Mouse (Mus musculus) midbrain, embryonic 16.5 days (tissue): ENCODE data around the gene Mre11a. TPM values are rescaled to one million over a fixed set of nuclear protein-coding genes. Genes with fewer than 3 reads are reported as not detected.

Experiments
- ATAC-seq: fragments of 200-750 bp; cut with Nextera tagmentation; 2 replicates; pipeline ENCODE4 v1.8.0; 2017; ENCODE audit warnings: moderate TSS enrichment
- H3K27ac ChIP-seq: fragments of 300-500 bp; sonication (generic); 2 replicates; pipeline ENCODE4 v1.5.1; 2014; ENCODE audit warnings: mild to moderate bottlenecking, low read length, mixed read lengths
- H3K27me3 ChIP-seq: fragments of 300-500 bp; sonication (generic); 2 replicates; pipeline ENCODE4 v1.6.1; 2014; ENCODE audit warnings: low read depth, low read length, mixed read lengths; ENCODE audit not compliant: control insufficient read depth, insufficient read depth
- H3K36me3 ChIP-seq: fragments of 300-500 bp; sonication (generic); 2 replicates; pipeline ENCODE4 v1.6.1; 2014; ENCODE audit warnings: mild to moderate bottlenecking, low read length, moderate library complexity, mixed read lengths; ENCODE audit not compliant: control insufficient read depth, insufficient read depth
- H3K4me1 ChIP-seq: fragments of 300-500 bp; sonication (generic); 2 replicates; pipeline ENCODE4 v1.6.1; 2014; ENCODE audit warnings: mild to moderate bottlenecking, low read length, mixed read lengths; ENCODE audit not compliant: control insufficient read depth, insufficient read depth
- H3K4me2 ChIP-seq: fragments of 300-500 bp; sonication (generic); 2 replicates; pipeline ENCODE4 v1.6.1; 2014; ENCODE audit warnings: mild to moderate bottlenecking, low read length, mixed read lengths
- H3K4me3 ChIP-seq: fragments of 300-500 bp; sonication (generic); 2 replicates; pipeline ENCODE4 v1.5.1; 2014; ENCODE audit warnings: low read depth, mild to moderate bottlenecking, low read length, moderate library complexity, mixed read lengths
- H3K9ac ChIP-seq: fragments of 300-500 bp; sonication (generic); 2 replicates; pipeline ENCODE4 v1.6.1; 2014; ENCODE audit warnings: low read depth, low read length, mixed read lengths
- H3K9me3 ChIP-seq: fragments of 300-500 bp; sonication (generic); replicated peaks from 2 replicates; pipeline ENCODE4 v1.6.1; 2014; ENCODE audit warnings: mild to moderate bottlenecking, low read length, mixed read lengths; ENCODE audit not compliant: control insufficient read depth, poor library complexity, severe bottlenecking
- WGBS: fragments of 180-500 bp; shearing (Covaris S2); extraction: QIAGEN DNeasy Blood & Tissue Kit; methylation state at CpG from one replicate; pipeline ENCODE4 v1.1.7; 2014; 5-methylcytosine and 5-hydroxymethylcytosine counted together
- polyA plus RNA-seq: library from polyadenylated mRNA; unstranded; fragments of >200 nt; fragmentation: Nextera tagmentation; extraction: Ambion mirVana; gene quantifications from 2 replicates; pipeline ENCODE4 v1.2.1, GENCODE M21; 2015

The Mre11a gene
- polyA plus RNA-seq, 1 experiment from 2014 or later = 10.5 TPM

DNA sequence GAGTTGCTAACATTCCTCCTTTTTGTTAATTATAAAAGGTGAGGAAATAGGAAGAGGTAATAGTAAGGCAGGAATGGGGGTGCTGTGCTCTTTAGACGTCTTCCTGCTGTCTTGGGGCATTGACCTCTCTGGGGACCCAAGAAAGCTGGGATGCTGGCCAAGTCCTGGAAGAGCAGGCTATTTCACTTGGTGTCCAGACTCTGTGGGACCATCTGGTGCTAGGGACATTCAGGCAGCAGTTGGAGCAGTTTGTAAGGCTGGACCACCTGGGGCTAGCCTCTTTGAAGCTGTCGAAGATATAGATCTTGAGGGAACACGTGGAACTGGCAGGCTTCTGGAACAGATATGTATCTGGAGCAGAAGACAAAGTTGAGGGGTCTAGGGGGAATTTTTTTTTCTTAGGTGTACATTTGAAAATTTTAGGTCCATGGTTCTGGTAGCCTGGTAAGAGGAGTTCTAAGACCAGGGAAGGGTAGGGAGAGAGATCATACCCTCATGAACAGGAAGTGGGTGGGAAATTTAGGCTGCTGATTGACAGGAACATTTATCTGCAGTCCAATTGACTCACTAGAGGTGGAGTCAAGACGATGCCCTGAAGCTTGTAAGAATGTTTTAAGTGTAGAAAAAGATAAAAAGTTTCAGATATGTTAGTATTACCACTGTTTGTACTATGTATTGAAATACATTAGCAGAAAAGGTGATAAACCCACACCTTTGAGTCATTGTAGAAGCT lies 72.6 kb downstream of the Mre11a start:
- no peak overlapping the region for H3K4me2 ChIP-seq
- H3K27ac ChIP-seq = no peak overlapping the region
- H3K4me1 ChIP-seq = peaks cover 8% of the 10 kb centered on the region; the same call in 1 of the 2 replicates
- 57% methylated on average over 4 of the region's 4 CpGs for WGBS
- no peak for ATAC-seq
- H3K4me3 ChIP-seq = no peak overlapping the region
- no peaks in the 10 kb centered on the region for H3K9me3 ChIP-seq
- peaks cover 21% of the 10 kb centered on the region for H3K27me3 ChIP-seq
- no peak overlapping the region for H3K9ac ChIP-seq
- H3K36me3 ChIP-seq = no peaks in the 10 kb centered on the region

DNA sequence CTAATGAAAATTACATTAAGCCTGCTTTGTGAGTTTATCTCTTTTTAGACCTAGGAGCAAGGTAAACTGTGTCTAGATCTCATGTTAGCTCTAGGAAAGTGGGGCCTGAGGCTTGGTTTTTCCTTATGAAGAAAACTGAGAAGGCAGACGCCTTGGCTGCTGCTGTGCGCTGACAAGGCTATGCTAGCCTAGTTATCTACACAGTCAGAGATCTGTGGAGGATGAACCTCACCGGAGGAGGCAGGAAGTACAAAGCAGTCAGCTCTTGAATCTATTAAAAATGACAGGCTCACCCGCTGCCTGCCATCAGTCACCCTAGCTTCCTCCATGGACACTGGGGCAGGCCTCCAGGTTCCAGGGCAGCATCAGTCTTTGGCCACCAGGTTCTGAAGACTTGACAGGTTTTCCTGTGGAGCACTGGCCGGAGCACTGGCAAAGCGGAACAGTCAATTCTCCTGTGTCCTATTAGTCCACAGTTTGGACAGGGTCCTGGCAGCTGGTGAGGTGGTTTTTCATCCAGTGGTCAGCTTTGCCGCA lies 73.8 kb downstream of the Mre11a start:
- Histone ChIP-seq H3K4me3 (no peak overlapping the region), H3K4me1 (peaks cover 8% of the 10 kb centered on the region; the same call in 1 of the 2 replicates), H3K9ac (no peak overlapping the region), H3K4me2 (no peak overlapping the region), H3K27ac (no peak overlapping the region), H3K27me3 (peaks cover 21% of the 10 kb centered on the region), H3K9me3 (no peaks in the 10 kb centered on the region), H3K36me3 (no peaks in the 10 kb centered on the region)
- WGBS = 70% methylated on average over 7 of the region's 7 CpGs
- ATAC-seq = no peak

DNA sequence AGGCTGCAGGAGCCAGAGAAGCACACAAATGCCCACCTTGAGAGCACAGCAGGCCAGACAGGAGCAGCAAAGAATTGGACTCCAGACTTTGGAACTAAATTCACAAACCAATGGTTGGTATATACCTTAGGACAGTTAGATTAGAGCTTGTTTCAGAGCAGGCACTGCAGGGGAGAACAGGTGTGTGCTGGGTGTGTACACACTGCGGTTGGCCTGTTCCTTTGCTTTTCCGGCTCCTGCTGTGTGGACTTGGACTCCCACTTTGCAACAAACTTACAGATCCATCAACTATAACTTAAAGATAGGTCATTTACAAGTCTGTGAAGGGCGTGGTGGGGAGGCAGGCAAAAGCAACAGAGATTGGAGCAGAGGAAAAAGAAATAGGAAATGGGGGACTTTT lies 74.3 kb downstream of the Mre11a start:
- Histone ChIP-seq H3K4me2 (no peak overlapping the region), H3K36me3 (no peaks in the 10 kb centered on the region), H3K27me3 (peaks cover 21% of the 10 kb centered on the region), H3K9ac (no peak overlapping the region), H3K9me3 (no peaks in the 10 kb centered on the region), H3K27ac (no peak overlapping the region), H3K4me1 (peaks cover 8% of the 10 kb centered on the region; the same call in 1 of the 2 replicates), H3K4me3 (no peak overlapping the region)
- 91% methylated on average over 3 of the region's 3 CpGs for WGBS
- ATAC-seq = no peak

- Histone ChIP-seq H3K4me1 (peaks cover 8% of the 10 kb centered on the region; the same call in 1 of the 2 replicates), H3K36me3 (no peaks in the 10 kb centered on the region), H3K9ac (peak within 1 kb of the TSS; percentile 66), H3K27ac (no peak within 1 kb of the TSS), H3K9me3 (no peaks in the 10 kb centered on the region), H3K4me3 (peak within 1 kb of the TSS; percentile 51), H3K27me3 (peaks cover 21% of the 10 kb centered on the region), H3K4me2 (peak within 1 kb of the TSS; percentile 89)
- ATAC-seq = peak; percentile 95
- WGBS = 2% methylated on average over 46 of the region's 47 CpGs
Observed at GRCm38 (mm10) chr9:14859868-14860639, 75.6 kb downstream of the Mre11a start, which contains the start of gene Gpr83. Gene Gpr83 (plus strand): TSS chr9:14860210.

DNA sequence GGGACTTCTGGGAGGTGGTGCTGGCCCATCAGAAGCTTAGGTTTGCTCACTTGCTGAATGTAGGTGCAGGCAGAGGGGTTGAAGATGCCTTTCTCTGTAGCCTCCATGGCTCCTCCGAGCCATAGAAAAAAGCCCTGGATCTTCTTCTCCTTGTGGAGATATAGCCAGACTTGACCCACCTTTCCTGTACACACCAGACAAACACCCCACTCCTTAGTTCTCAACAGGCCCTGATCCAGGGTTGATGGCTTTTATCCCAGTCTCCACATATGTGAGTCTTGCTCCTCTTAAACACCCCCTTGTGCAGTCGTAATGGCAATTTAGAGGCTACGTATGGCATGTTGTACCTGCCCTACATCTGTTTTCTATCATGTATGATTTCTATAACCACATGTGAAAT lies 78.7 kb downstream of the Mre11a start:
- 89% methylated on average over 3 of the region's 3 CpGs for WGBS
- no peak overlapping the region for H3K4me3 ChIP-seq
- H3K4me2 ChIP-seq = no peak overlapping the region
- no peak overlapping the region for H3K9ac ChIP-seq
- H3K9me3 ChIP-seq = no peaks in the 10 kb centered on the region
- H3K36me3 ChIP-seq = no peaks in the 10 kb centered on the region
- ATAC-seq = no peak
- H3K27ac ChIP-seq = no peak overlapping the region
- peaks cover 8% of the 10 kb centered on the region; the same call in 1 of the 2 replicates for H3K4me1 ChIP-seq
- H3K27me3 ChIP-seq = peaks cover 23% of the 10 kb centered on the region

GRCm38 (mm10) chr9:14864726-14865125 lies 80.3 kb downstream of the Mre11a start:
- WGBS = 85% methylated on average over 9 of the region's 9 CpGs
- H3K9me3 ChIP-seq = no peaks in the 10 kb centered on the region

GRCm38 (mm10) chr9:14866957-14867356 lies 82.5 kb downstream of the Mre11a start:
- peak; percentile 54 for ATAC-seq

More at GRCm38 (mm10) chr9:14864726-14865125, 80.3 kb downstream of the Mre11a start:
- ATAC-seq = no peak
- H3K4me1 ChIP-seq = peaks cover 5% of the 10 kb centered on the region; the same call in 1 of the 2 replicates
- H3K4me3 ChIP-seq = no peak overlapping the region
- no peak overlapping the region for H3K9ac ChIP-seq
- no peaks in the 10 kb centered on the region for H3K36me3 ChIP-seq
- peaks cover 14% of the 10 kb centered on the region for H3K27me3 ChIP-seq
- H3K4me2 ChIP-seq = no peak overlapping the region
- no peak overlapping the region for H3K27ac ChIP-seq

DNA sequence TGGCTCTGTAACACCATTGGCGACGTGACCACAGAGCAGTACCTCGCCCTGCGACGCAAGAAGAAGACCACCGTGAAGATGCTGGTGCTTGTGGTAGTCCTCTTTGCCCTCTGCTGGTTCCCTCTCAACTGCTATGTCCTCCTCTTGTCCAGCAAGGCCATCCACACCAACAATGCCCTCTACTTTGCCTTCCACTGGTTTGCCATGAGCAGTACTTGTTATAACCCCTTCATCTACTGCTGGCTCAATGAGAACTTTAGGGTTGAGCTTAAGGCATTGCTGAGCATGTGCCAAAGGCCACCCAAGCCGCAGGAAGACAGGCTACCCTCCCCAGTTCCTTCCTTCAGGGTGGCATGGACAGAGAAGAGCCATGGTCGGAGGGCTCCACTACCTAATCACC lies 83.9 kb downstream of the Mre11a start:
- Histone ChIP-seq H3K9ac (no peak overlapping the region), H3K36me3 (no peaks in the 10 kb centered on the region), H3K27ac (no peak overlapping the region), H3K4me2 (no peak overlapping the region), H3K27me3 (0 out of 2 replicates have a peak, but pooled peaks cover 2% of the 10 kb centered on the region), H3K4me1 (peaks cover 6% of the 10 kb centered on the region; the same call in 1 of the 2 replicates), H3K4me3 (no peak overlapping the region), H3K9me3 (no peaks in the 10 kb centered on the region)
- 94% methylated on average over 8 of the region's 8 CpGs for WGBS
- ATAC-seq = no peak

More at GRCm38 (mm10) chr9:14866957-14867356, 82.5 kb downstream of the Mre11a start:
- Histone ChIP-seq H3K9ac (no peak overlapping the region), H3K36me3 (no peaks in the 10 kb centered on the region), H3K4me2 (no peak overlapping the region), H3K4me3 (no peak overlapping the region), H3K9me3 (no peaks in the 10 kb centered on the region), H3K4me1 (no peaks in the 10 kb centered on the region), H3K27ac (no peak overlapping the region), H3K27me3 (peaks cover 3% of the 10 kb centered on the region; the same call in 1 of the 2 replicates)
- WGBS = 42% methylated on average over 7 of the region's 7 CpGs
